Mouse (Mus musculus): ENCODE results near the gene Olfr313. TPM values are rescaled to one million over a fixed set of nuclear protein-coding genes. Genes with fewer than 3 reads are reported as not detected.
A peak's percentile ranks its signal among the peaks of the same experiment; 100 is the strongest.

Olfr313 gene
- polyA plus RNA-seq, 1 experiment from 2014 or later, result not detected

- H3K9me3 ChIP-seq (replicated peaks; ENCODE audit: low read length), result no peaks in the 10 kb centered on the region
- DNase-seq (ENCODE audit: low spot score) (no peak), ATAC-seq (replicated peaks; ENCODE audit: low FRiP score, low read depth) (no peak)
- WGBS, result 38% methylated on average over 2 of the region's 2 CpGs
- no peak overlapping the region for H3K9ac ChIP-seq (ENCODE audit: low read depth, low read length)
- H3K27me3 ChIP-seq (ENCODE audit: insufficient read depth, low read length), result no peaks in the 10 kb centered on the region
- TF ChIP-seq CTCF (IDR thresholded peaks at IDR 0.05; ENCODE audit: low read depth), result no peak
- H3K36me3 ChIP-seq (ENCODE audit: insufficient read depth, low read length), result no peaks in the 10 kb centered on the region
- no peak overlapping the region for H3K27ac ChIP-seq
- no peak overlapping the region for H3K4me3 ChIP-seq (replicated peaks; ENCODE audit: low read depth, low read length)
- no peaks in the 10 kb centered on the region for H3K4me1 ChIP-seq (replicated peaks; ENCODE audit: insufficient read depth, low read length)
- no peak overlapping the region for H3K4me2 ChIP-seq (ENCODE audit: low read length)
Measured at GRCm38 (mm10) chr11:58790053-58790452, 24.7 kb upstream of the Olfr313 start.

- 68% methylated on average over 6 of the region's 6 CpGs for WGBS
- no peak overlapping the region for H3K9ac ChIP-seq (ENCODE audit: low read depth, low read length)
- H3K4me3 ChIP-seq (replicated peaks; ENCODE audit: low read depth, low read length), result no peak overlapping the region
- no peak for TF ChIP-seq CTCF (IDR thresholded peaks at IDR 0.05; ENCODE audit: low read depth)
- ATAC-seq (replicated peaks; ENCODE audit: low FRiP score, low read depth), result no peak
- no peak overlapping the region for H3K4me2 ChIP-seq (ENCODE audit: low read length)
- H3K4me1 ChIP-seq (replicated peaks; ENCODE audit: insufficient read depth, low read length), result no peaks in the 10 kb centered on the region
- H3K27ac ChIP-seq, result no peak overlapping the region
- no peaks in the 10 kb centered on the region for H3K36me3 ChIP-seq (ENCODE audit: insufficient read depth, low read length)
- DNase-seq (ENCODE audit: low spot score), result no peak
- no peaks in the 10 kb centered on the region for H3K27me3 ChIP-seq (ENCODE audit: insufficient read depth, low read length)
- no peaks in the 10 kb centered on the region for H3K9me3 ChIP-seq (replicated peaks; ENCODE audit: low read length)
Measured at GRCm38 (mm10) chr11:58790646-58791045, 24.2 kb upstream of the Olfr313 start.

GRCm38 (mm10) chr11:58795856-58796255 is 18.9 kb upstream of the Olfr313 start:
- H3K4me3 ChIP-seq (replicated peaks; ENCODE audit: low read depth, low read length), result no peak overlapping the region
- H3K4me2 ChIP-seq (ENCODE audit: low read length), result no peak overlapping the region
- no peak overlapping the region for H3K9ac ChIP-seq (ENCODE audit: low read depth, low read length)
- TF ChIP-seq CTCF (IDR thresholded peaks at IDR 0.05; ENCODE audit: low read depth), result no peak
- no peaks in the 10 kb centered on the region for H3K27me3 ChIP-seq (ENCODE audit: insufficient read depth, low read length)
- no peaks in the 10 kb centered on the region for H3K4me1 ChIP-seq (replicated peaks; ENCODE audit: insufficient read depth, low read length)
- H3K9me3 ChIP-seq (replicated peaks; ENCODE audit: low read length), result no peaks in the 10 kb centered on the region
- H3K36me3 ChIP-seq (ENCODE audit: insufficient read depth, low read length), result no peaks in the 10 kb centered on the region
- no peak overlapping the region for H3K27ac ChIP-seq
- no peak for DNase-seq (ENCODE audit: low spot score)
- WGBS, result 87% methylated on average over 2 of the region's 2 CpGs
- ATAC-seq (replicated peaks; ENCODE audit: low FRiP score, low read depth), result no peak

GRCm38 (mm10) chr11:58796850-58797249 is 17.9 kb upstream of the Olfr313 start:
- no peak overlapping the region for H3K4me3 ChIP-seq (replicated peaks; ENCODE audit: low read depth, low read length)
- no peaks in the 10 kb centered on the region for H3K27me3 ChIP-seq (ENCODE audit: insufficient read depth, low read length)
- TF ChIP-seq CTCF (IDR thresholded peaks at IDR 0.05; ENCODE audit: low read depth), result no peak
- ATAC-seq (replicated peaks; ENCODE audit: low FRiP score, low read depth) (no peak), DNase-seq (ENCODE audit: low spot score) (no peak)
- no peaks in the 10 kb centered on the region for H3K4me1 ChIP-seq (replicated peaks; ENCODE audit: insufficient read depth, low read length)
- H3K9ac ChIP-seq (ENCODE audit: low read depth, low read length), result no peak overlapping the region
- H3K36me3 ChIP-seq (ENCODE audit: insufficient read depth, low read length), result no peaks in the 10 kb centered on the region
- H3K27ac ChIP-seq, result no peak overlapping the region
- H3K4me2 ChIP-seq (ENCODE audit: low read length), result no peak overlapping the region
- H3K9me3 ChIP-seq (replicated peaks; ENCODE audit: low read length), result no peaks in the 10 kb centered on the region
- WGBS, result 79% methylated on average over 7 of the region's 7 CpGs

- Histone ChIP-seq H3K4me3 (replicated peaks; ENCODE audit: low read depth, low read length) (no peak overlapping the region), H3K4me2 (ENCODE audit: low read length) (no peak overlapping the region), H3K9ac (ENCODE audit: low read depth, low read length) (no peak overlapping the region), H3K4me1 (replicated peaks; ENCODE audit: insufficient read depth, low read length) (no peaks in the 10 kb centered on the region), H3K27me3 (ENCODE audit: insufficient read depth, low read length) (no peaks in the 10 kb centered on the region), H3K27ac (no peak overlapping the region), H3K9me3 (replicated peaks; ENCODE audit: low read length) (no peaks in the 10 kb centered on the region), H3K36me3 (ENCODE audit: insufficient read depth, low read length) (no peaks in the 10 kb centered on the region)
- no peak for ATAC-seq (replicated peaks; ENCODE audit: low FRiP score, low read depth)
- 76% methylated on average over 5 of the region's 5 CpGs for WGBS
- no peak for TF ChIP-seq CTCF (IDR thresholded peaks at IDR 0.05; ENCODE audit: low read depth)
- no peak for DNase-seq (ENCODE audit: low spot score)
Measured at GRCm38 (mm10) chr11:58799747-58800146, 15.1 kb upstream of the Olfr313 start.

- WGBS, result 35% methylated on average over 14 of the region's 14 CpGs
- Histone ChIP-seq H3K36me3 (ENCODE audit: insufficient read depth, low read length) (no peaks in the 10 kb centered on the region), H3K9ac (ENCODE audit: low read depth, low read length) (no peak within 1 kb of the TSS), H3K4me1 (replicated peaks; ENCODE audit: insufficient read depth, low read length) (no peaks in the 10 kb centered on the region), H3K9me3 (replicated peaks; ENCODE audit: low read length) (no peaks in the 10 kb centered on the region), H3K4me3 (replicated peaks; ENCODE audit: low read depth, low read length) (no peak within 1 kb of the TSS), H3K4me2 (ENCODE audit: low read length) (no peak within 1 kb of the TSS), H3K27ac (no peak within 1 kb of the TSS), H3K27me3 (ENCODE audit: insufficient read depth, low read length) (no peaks in the 10 kb centered on the region)
- DNase-seq (ENCODE audit: low spot score), result peak; percentile 5
- no peak for TF ChIP-seq CTCF (IDR thresholded peaks at IDR 0.05; ENCODE audit: low read depth)
- no peak for ATAC-seq (replicated peaks; ENCODE audit: low FRiP score, low read depth)
Measured at GRCm38 (mm10) chr11:58801558-58802228, 13.1 kb upstream of the Olfr313 start, which contains the start of gene Fam183b. Fam183b (minus strand) TSS chr11:58801960.

GRCm38 (mm10) chr11:58803871-58804270 is 10.9 kb upstream of the Olfr313 start:
- H3K27me3 ChIP-seq (ENCODE audit: insufficient read depth, low read length), result no peaks in the 10 kb centered on the region
- WGBS, result 60% methylated on average over 4 of the region's 4 CpGs
- no peak for DNase-seq (ENCODE audit: low spot score)
- no peak for ATAC-seq (replicated peaks; ENCODE audit: low FRiP score, low read depth)
- no peak overlapping the region for H3K9ac ChIP-seq (ENCODE audit: low read depth, low read length)
- no peak overlapping the region for H3K4me3 ChIP-seq (replicated peaks; ENCODE audit: low read depth, low read length)
- no peak overlapping the region for H3K27ac ChIP-seq
- H3K9me3 ChIP-seq (replicated peaks; ENCODE audit: low read length), result no peaks in the 10 kb centered on the region
- H3K4me2 ChIP-seq (ENCODE audit: low read length), result no peak overlapping the region
- no peaks in the 10 kb centered on the region for H3K36me3 ChIP-seq (ENCODE audit: insufficient read depth, low read length)
- no peaks in the 10 kb centered on the region for H3K4me1 ChIP-seq (replicated peaks; ENCODE audit: insufficient read depth, low read length)
- TF ChIP-seq CTCF (IDR thresholded peaks at IDR 0.05; ENCODE audit: low read depth), result no peak

Data from kidney, postnatal 0 days (tissue).